12 mouse cellular contexts compared by ENCODE assay signal in genomic region chr2:59242117-59242516, GRCm38 (mm10).
"Had no signal": no experiment of that assay in that cellular context is flagged by ENCODE, and none has a peak within 500 bp of the region (broad histone marks: within the 10 kb centered on the region; RNA-seq: fewer than 3 reads in every experiment).

No protein-coding gene starts in this region.

- H3K27me3 ChIP-seq: limb, embryonic 12.5 days; neural tube, embryonic 12.5 days; stomach, embryonic 15.5 days had no signal

- H3K9me3 ChIP-seq: limb, embryonic 12.5 days; neural tube, embryonic 12.5 days; stomach, embryonic 15.5 days had no signal

- H3K9ac ChIP-seq: limb, embryonic 12.5 days; liver, embryonic 14.5 days; neural tube, embryonic 12.5 days; stomach, embryonic 15.5 days had no signal

- H3K4me3 ChIP-seq: layer of hippocampus, adult 2 months; limb, embryonic 12.5 days; myocyte; neural tube, embryonic 12.5 days; stomach, embryonic 15.5 days had no signal

- H3K27ac ChIP-seq: layer of hippocampus, adult 2 months; limb, embryonic 12.5 days; liver, embryonic 14.5 days; neural tube, embryonic 12.5 days; stomach, embryonic 15.5 days had no signal

- H3K4me1 ChIP-seq: neural tube, embryonic 12.5 days; stomach, embryonic 15.5 days had no signal

- DNase-seq: kidney, postnatal 10 days; kidney, postnatal 4 days; lung, adult 18-20 months; right cerebral cortex, postnatal 14 days; thymus, adult 2 months; thymus, postnatal 25 days had no signal

- H3K4me2 ChIP-seq: limb, embryonic 12.5 days; neural tube, embryonic 12.5 days; stomach, embryonic 15.5 days had no signal

- H3K36me3 ChIP-seq: limb, embryonic 12.5 days; neural tube, embryonic 12.5 days; stomach, embryonic 15.5 days had no signal
